Mouse (Mus musculus): ENCODE results near the gene Nf1.

The Nf1 gene

GRCm38 (mm10) chr11:79529226-79529625 lies 189.7 kb downstream of the Nf1 start:
- no peak for DNase-seq (ENCODE audit: low spot score)

GRCm38 (mm10) chr11:79529736-79530135 lies 190.2 kb downstream of the Nf1 start:
- no peak for DNase-seq (ENCODE audit: low spot score)

DNA sequence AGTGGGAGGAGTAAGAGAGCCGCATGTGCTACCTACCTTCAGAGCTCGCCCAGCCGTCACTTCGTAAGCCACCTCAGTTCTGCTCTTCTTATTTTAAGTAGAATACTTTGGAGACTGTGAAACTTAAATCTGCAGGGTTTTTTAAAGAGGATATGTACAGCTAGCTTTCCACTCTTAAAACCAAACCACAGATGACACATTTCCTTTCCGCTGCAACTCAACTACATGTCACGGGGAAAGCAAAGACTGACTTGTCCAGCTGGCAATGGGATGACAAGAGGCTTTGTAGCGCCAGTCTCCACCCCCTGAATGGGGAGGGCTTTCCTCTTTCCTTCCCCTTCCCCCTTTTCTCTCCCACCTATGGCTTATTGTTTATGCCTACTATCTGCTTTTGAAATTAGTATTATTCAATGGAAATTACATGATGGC lies 190.9 kb downstream of the Nf1 start, which contains the start of the genes Evi2 and Evi2a:
Evi2 (minus strand) TSS at position 257 of the 429 bp plus-strand sequence.
Evi2a (minus strand) TSS at position 277 of the 429 bp plus-strand sequence.
- DNase-seq (ENCODE audit: low spot score): no peak

DNA sequence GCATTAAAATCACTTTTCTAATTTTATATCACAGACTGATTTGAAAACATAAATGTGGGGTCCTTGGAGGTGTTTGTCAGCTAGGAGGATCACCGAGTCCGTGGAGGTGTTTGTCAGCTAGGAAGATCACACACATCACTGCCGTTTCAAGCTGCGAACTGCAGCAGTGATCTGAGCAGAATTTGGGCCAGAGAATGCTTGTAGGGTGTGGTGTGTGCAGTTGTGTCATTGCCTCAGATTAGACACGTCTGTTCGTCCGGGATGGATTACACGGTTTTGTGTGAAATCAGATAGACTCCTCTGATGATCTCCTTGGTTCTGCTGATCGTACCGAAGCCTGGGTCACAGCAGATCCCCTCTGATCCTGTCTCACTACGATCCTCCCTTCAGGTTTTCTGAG lies 191.3 kb downstream of the Nf1 start:
- DNase-seq (ENCODE audit: low spot score): no peak

- DNase-seq (ENCODE audit: low spot score): no peak
Observed at GRCm38 (mm10) chr11:79531485-79531884, 192.0 kb downstream of the Nf1 start.

GRCm38 (mm10) chr11:79533311-79533710 lies 193.8 kb downstream of the Nf1 start:
- no peak for DNase-seq (ENCODE audit: low spot score)

DNA sequence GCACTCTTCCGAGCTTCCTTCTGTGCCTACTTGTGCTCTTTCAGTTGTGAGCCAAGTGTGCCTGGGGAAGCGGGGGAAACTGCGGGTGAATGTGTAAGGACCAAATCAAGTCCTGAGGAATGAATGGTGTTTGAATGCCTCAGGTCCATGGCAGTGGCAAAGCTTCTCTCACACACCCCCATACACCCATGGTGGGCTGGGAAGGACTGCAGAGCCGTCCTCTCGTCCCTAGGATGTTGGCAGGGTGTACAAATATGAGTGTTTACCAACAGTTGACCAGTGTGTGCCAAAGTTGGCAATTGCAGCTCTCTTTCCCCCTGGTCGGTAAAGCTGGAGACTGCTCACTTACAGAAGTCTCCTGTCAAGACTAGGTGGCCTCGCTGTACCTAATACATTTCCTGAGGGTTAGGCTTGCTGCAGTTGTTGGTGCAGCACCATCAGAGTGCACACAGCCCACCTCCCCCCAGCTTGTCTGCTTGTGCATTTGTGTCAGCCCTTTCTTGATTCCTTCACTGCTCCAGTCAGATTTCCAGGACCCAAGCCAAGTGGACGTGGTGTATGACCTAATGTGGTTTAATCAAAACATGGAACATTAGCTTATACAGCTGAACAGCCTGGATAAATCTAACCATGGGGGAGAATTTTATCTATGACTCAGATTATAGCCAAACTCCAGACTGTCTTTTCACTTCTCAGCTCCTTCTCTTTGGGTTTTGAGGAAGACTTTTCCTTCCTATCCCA lies 194.6 kb downstream of the Nf1 start:
- DNase-seq (ENCODE audit: low spot score): no peak

DNA sequence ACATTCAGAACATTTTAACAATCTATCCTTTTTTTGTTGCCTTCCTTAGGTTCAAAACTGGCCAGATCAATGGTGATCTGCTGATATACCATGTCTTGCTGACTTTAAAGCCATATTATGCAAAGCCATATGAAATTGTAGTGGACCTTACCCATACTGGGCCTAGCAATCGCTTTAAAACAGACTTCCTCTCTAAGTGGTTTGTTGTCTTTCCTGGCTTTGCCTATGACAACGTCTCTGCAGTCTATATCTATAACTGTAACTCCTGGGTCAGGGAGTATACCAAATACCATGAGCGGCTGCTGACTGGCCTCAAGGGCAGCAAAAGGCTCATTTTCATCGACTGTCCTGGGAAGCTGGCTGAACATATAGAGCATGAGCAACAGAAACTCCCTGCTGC lies 196.1 kb downstream of the Nf1 start:
- DNase-seq (ENCODE audit: low spot score): no peak

GRCm38 (mm10) chr11:79536293-79536692 lies 196.8 kb downstream of the Nf1 start:
- no peak for DNase-seq (ENCODE audit: low spot score)

DNA sequence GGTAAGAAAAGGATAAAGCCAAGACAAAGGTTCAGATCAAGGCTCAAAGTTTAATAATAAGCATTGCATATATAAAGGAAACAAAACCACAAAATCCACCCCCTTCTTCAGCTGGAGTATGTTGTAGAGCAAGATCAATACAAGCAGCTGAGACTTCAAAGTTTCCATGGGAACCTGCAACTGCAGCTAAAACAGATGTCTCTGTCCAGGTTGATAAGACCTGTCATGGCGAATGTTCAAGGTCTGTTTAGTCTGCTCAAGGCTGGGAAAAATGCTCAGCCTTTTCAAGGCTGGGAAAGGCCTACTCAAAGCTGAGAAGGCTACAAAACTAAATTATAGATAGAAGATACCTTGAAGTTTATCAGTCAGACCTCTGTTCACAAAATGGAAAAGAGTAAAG lies 213.1 kb downstream of the Nf1 start:
- peak; percentile 44 for DNase-seq (ENCODE audit: low spot score)

DNA sequence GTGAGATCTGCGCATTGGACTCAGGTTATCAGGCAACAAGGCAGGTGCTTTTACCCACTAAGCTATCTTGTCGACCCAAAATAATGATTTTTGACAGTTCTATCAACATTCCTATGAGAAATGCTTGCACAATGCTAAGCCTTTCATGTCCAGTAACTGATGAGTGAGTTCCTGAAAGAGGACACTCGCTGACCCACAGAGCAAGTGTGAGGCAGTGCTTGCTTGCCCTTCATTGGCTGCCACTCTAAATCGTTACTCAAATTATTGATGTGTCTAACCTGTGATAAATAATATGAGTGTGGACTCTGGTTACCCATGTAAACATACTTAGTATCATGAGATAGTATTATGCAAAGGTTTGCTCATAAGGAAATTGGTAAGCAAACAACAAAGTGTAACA lies 221.0 kb downstream of the Nf1 start:
- no peak for DNase-seq (ENCODE audit: low spot score)

DNA sequence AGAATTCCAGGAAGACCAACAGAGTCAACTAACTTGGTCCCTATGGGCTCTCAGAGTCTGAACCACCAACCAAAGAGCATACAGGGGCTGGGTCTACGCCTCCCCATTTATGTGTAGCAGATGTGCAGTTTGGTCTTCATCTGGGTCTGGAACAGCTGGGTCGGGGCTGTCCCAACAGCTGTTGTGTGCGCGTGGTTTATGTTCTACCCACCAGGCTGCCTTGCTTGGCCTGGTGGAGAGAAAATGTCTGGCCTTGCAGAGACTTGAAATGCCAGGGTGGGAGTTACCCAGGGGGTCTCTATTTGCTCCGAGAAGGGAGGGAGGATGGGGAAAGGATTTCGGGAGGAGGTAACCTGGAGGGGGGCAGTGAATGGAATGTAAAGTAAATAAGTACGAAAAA lies 224.0 kb downstream of the Nf1 start:
- DNase-seq (ENCODE audit: low spot score): no peak

DNA sequence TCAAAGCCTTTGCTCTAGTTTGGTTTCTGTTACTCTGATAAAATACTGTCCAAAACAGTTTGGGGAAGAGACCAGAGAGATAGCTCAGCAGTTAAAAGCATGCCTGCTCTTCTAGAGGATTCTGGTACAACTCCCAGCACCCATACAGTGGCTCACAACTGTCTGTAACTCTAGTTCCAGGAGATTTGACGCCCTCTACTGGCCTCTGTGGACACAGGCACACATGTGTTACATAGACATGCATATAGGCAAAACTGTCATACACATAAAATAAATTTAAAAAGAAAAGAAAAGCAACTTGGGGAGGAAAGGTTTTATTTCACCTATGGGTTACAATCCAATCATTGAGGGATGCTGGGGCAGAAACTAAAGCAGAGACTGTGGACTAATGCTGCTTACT lies 227.5 kb downstream of the Nf1 start:
- no peak for DNase-seq (ENCODE audit: low spot score)

DNA sequence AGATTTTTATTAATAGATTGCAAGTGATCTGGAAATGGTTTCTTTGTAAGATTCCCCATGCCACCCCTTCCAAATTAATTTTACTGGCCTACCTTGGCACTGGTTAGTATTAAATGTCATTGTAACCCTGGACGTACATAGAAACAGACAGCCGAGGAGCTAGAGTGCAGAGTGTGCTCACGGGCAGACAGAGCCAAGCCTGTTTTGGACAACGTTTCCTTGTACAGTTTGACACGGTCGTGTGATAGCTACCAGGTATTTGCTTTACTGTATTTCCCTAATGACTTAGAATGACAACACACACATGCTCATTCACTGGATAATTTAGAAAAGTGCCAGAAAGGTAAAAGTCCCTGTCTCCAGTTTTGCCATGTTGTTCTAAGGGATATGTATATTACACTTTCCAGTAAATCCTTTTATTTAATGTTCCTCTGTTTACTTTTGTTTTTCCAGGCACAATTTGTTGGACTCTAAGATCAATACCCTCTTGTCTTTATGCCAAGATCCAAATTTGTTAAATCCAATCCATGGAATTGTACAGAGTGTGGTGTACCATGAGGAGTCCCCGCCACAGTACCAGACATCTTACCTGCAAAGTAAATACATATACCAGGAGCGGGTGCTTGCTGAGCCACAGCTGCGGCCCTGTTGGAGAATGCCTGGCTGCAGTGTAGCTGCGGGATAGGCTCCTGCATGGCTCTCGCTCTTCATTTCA lies 228.9 kb downstream of the Nf1 start:
- no peak for DNase-seq (ENCODE audit: low spot score)

GRCm38 (mm10) chr11:79570319-79570718 lies 230.8 kb downstream of the Nf1 start:
- DNase-seq (ENCODE audit: low spot score): no peak

DNA sequence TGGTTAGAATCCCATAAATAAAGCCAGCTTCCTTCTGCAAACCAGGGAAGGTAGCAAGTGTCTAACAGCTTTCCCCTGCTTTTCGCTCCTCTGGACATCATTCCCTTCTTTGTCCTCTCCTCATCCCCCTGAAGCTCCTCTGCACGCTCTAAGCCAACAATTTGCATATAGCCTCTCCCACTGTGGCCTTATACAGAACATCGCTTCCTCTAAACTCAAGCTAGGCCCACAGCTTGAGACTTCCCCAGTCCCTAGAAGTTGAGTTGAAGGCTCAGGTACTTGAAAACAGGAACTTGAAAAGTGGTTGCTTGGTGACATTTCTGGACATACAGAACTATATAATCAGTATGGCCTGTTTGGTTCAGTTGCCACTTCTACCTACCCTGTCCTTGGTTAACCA lies 234.3 kb downstream of the Nf1 start:
- no peak for DNase-seq (ENCODE audit: low spot score)

- DNase-seq (ENCODE audit: low spot score): no peak
Observed at GRCm38 (mm10) chr11:79575383-79576073, 236.0 kb downstream of the Nf1 start.

- peak; percentile 19 for DNase-seq (ENCODE audit: low spot score)
Observed at GRCm38 (mm10) chr11:79577741-79578140, 238.2 kb downstream of the Nf1 start.

- DNase-seq (ENCODE audit: low spot score): no peak
Observed at GRCm38 (mm10) chr11:79580660-79581059, 241.2 kb downstream of the Nf1 start.

DNA sequence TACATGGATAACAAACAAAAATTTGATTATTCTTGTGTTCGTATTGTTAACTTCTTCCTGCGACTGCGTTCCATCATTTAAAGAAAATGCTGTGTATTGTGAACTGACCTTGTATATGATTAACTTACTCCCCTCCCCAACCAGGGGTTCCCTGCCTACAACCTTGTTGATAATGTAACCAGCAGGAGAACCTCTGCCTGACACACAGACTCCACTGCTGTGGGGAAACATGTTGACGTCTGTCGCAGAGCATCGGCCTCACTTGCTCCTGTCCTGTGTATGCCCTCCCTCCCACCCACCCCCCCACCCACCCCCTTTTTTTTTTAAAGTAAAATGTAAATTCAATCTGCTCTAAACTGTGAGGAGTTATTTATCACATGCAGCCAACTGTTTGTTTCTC lies 241.8 kb downstream of the Nf1 start:
- DNase-seq (ENCODE audit: low spot score): no peak

- no peak for DNase-seq (ENCODE audit: low spot score)
Observed at GRCm38 (mm10) chr11:79584191-79584590, 244.7 kb downstream of the Nf1 start.

DNA sequence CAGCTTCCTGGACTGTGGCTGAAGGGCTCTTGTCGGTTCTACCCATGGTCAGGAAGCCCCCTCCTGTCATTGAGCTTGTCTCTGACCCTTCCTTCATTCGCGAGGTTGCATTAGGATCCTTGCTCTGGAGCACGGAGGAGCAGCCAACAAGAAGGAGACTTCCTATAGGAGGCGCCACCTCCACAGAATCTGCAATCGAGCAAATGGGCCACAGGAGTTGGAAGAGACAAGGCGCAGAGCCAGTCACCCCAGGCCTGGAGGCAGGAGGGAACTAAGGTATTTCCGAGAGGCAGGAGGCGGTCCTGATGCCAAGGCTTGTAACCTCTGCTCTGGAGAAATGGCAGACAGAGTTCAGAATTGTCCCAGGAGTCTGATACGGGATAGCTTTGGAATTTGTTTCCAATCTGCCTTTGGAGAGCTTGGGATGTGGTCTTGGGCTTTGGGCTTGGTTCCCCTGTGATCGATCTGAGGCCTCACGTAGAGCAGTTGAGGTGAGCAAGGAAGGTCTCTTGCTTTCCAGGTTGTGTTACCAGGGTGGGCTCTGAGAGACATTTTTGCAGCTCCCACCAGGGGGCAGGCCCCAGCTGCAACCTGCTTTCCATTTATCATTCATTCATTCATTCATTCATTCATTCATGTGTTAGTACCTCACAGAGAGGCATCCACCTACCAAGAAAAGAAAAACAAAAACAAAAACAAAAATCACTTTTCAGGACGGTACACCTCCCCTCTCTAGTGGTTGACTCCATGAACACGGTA lies 250.0 kb downstream of the Nf1 start:
- DNase-seq (ENCODE audit: low spot score): no peak

All from ovary, adult 18-20 months (tissue).